Mouse (Mus musculus) embryonic fibroblast, embryonic 13.5 days (primary cell): ENCODE measurements at regions not wholly inside any gene's neighbourhood (a gene's known extent, or its start where the extent isn't known, plus 50 kb on each side); places are given as distances from the start of the nearest gene placed in this dataset.
A peak's percentile ranks its signal among the peaks of the same experiment; 100 is the strongest.

Source experiments
- H3K27ac ChIP-seq: 2 replicates; pipeline ENCODE4 v1.5.1; 2012; ENCODE audit warnings: low read length, control low read depth, inconsistent platforms; ENCODE audit not compliant: insufficient read depth
- H3K4me1 ChIP-seq: 2 replicates; pipeline ENCODE4 v1.6.1; 2011; ENCODE audit warnings: low read length; ENCODE audit not compliant: control insufficient read depth, insufficient read depth
- H3K4me3 ChIP-seq: 2 replicates; pipeline ENCODE4 v1.5.1; 2011; ENCODE audit warnings: mild to moderate bottlenecking, control low read depth, low read length; ENCODE audit not compliant: insufficient read depth
- CTCF ChIP-seq: IDR thresholded peaks from 2 replicates; pipeline ENCODE4 v1.5.1; 2011; ENCODE audit warnings: mild to moderate bottlenecking, control low read depth, low read length, moderate library complexity, borderline replicate concordance; ENCODE audit not compliant: insufficient read depth
- POLR2A ChIP-seq: IDR thresholded peaks from 2 replicates; pipeline ENCODE4 v1.6.1; 2011; ENCODE audit warnings: low read depth, mild to moderate bottlenecking, control low read depth, low read length, moderate library complexity

DNA sequence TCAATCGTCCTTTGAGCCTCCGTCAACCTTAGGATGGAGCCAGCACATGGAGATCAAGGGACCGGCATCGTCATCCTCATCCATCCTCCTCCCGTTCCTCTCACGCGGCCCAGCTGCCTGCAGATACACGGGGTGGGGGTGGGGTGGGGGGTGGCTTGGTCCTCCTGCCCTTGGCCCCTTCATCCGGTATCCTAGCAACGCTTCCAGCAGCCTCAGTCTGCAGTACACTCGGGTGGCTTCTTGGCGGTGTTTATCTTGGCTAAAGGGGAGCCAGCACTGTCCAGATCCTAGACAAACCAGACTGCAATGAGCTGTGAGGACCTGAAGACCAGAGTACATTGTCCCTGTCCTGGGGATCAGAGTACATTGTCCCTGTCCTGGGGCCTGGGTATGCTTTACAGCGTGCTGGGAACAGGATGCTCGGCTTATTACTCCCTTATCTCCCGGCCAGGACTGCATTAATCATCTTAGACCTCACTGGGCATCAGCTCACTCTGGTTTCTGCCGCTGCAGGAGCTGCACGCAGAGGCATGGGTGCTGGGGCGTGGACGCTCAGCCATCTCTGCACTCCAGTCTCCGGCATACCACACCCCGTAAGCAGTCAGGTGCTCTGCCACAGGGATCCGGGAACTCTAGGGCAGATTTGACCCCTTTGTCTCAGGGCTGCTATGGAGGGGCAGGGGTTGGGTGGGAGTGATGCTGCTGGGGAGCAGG lies 219.7 kb upstream of the Kcnab2 start:
- Histone ChIP-seq H3K4me3 (no peak overlapping the region), H3K27ac (no peak overlapping the region), H3K4me1 (no peaks in the 10 kb centered on the region)
- TF ChIP-seq POLR2A (no peak), CTCF (no peak)

DNA sequence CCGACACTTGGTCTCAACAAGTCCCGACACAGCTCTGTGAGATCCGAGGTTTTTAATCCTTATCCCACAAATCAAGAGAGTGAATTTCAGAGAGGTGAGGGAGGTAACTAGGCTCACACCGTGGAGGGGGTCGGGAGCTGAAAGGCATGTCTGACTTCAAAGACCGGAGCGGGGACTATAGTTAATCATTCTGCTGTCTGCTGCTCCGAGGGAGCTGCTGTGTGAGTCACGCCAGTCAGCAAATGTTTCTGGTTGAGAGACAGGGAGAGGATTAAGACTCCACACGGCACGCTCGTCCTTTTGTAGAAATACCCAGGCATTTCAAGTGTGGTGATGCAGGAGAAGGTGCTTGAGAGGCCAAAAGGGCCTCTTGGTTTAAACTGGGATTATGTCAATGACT lies 214.1 kb upstream of the Kcnab2 start:
- Histone ChIP-seq H3K27ac (no peak overlapping the region), H3K4me3 (no peak overlapping the region), H3K4me1 (no peaks in the 10 kb centered on the region)
- TF ChIP-seq CTCF: no peak

DNA sequence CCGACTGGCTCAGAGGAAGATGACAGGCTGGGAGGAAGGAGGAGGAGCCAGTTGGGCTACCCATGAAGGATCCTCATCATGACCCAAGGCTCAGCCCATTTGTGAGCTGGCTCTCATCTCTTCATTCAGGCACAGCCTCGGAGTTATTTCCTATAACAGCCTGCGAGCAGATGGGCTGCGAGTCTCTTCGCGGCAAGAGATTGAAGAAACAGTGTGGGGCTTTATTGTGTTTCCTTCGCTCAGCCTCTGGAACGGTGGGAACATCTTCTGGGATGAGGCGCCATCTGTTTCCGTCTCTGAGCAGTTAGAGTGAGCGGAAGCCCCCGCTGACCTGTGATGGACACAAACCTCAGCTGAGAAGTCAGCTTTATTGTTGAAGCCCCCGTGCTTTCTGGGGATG lies 213.6 kb upstream of the Kcnab2 start:
- no peaks in the 10 kb centered on the region for H3K4me1 ChIP-seq
- no peak overlapping the region for H3K4me3 ChIP-seq

DNA sequence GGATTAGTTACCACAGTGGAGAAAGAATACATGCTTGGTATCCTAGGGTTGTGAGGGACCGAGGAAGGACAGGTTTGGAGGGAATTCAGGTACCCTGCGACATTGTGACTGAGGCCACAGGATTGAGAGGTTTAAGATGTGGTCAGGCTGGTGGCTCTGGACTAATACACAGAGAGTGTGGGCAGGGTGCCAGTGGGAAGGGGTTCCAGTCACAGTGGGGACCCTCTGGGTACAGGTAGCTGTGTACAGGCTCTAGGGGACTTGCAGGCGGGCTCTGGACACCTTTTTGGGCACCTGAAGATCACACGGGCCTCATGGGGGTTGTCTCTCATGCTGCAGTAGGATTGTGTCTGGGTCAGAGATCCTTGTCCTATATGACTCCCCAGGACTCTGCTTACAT lies 213.1 kb upstream of the Kcnab2 start:
- Histone ChIP-seq H3K4me3 (no peak overlapping the region), H3K27ac (no peak overlapping the region), H3K4me1 (no peaks in the 10 kb centered on the region)
- TF ChIP-seq POLR2A (no peak), CTCF (no peak)

More for the DNA sequence above, 213.6 kb upstream of the Kcnab2 start:
- no peak for TF ChIP-seq CTCF
- no peak for TF ChIP-seq POLR2A
- H3K27ac ChIP-seq: no peak overlapping the region

DNA sequence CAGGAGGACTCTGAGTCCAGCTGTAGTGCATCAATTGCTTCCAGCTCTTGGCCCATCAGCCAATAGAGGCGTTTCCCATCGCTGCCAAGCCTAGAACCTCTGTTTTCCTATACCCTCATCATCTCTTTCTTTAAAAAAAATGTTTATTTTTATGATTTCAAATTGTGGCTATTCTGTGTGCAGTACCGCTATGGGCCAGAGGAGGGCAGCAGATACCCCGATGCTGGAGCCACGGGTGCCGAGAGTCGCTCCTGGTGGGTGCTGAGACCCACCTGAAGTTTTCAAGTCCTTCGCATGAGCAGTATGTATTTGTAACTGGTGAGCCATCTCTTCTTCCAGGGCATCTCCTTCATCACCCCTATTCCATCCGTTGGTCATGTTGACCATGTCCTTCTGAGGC lies 212.2 kb upstream of the Kcnab2 start:
- Histone ChIP-seq H3K4me1 (no peaks in the 10 kb centered on the region), H3K4me3 (no peak overlapping the region), H3K27ac (no peak overlapping the region)
- TF ChIP-seq CTCF (no peak), POLR2A (no peak)

DNA sequence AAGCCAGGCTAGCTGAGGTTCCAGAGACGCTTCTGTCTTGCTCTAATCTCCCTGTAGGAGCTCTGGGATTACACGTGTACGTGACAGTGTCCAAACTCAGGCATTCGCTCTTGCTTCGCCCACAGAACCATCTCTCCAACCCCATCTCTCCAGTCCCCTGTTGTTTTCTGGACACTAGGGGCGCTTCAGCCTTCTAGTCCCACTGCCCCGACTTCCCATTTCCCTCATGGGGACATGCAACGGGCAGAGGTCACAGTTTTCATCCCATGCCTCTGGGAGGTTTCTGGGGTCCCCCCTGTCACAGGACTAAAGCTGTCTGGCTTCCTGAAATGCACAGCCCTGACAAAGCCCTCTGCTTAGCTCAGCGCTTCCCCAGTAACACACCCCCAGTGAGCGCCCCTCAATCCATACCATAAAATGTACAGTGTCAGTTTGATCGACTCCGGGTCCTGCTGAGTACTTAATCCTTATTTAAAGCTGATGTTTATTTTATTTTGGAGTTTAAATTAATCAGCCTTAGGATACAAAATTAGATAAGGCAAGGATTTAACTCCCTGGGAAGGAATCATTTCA lies 208.9 kb upstream of the Kcnab2 start:
- Histone ChIP-seq H3K4me3 (no peak overlapping the region), H3K27ac (no peak overlapping the region), H3K4me1 (no peaks in the 10 kb centered on the region)
- TF ChIP-seq CTCF (no peak), POLR2A (no peak)

DNA sequence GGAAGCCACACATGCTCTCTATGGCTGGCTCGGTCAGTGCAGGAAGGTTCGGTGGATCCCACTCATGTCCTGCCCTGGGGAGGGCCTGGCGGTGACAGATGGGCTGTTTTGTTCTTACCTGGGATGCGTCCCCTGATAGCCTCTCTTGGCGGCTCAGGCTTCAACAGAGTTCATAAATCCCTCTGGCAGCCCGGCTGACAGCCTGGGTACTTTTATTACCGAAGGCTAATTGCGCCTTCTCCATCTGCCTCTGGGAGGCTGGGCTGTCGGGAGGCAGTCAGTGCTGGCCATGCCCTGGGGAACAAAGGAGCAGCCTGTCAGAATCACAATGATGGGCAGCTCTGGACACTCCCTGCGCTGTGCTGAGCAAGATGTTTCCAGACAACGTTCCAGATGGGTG lies 196.5 kb upstream of the Kcnab2 start:
- no peak overlapping the region for H3K27ac ChIP-seq
- H3K4me3 ChIP-seq: no peak overlapping the region
- H3K4me1 ChIP-seq: no peaks in the 10 kb centered on the region
- TF ChIP-seq CTCF: no peak
- TF ChIP-seq POLR2A: no peak

DNA sequence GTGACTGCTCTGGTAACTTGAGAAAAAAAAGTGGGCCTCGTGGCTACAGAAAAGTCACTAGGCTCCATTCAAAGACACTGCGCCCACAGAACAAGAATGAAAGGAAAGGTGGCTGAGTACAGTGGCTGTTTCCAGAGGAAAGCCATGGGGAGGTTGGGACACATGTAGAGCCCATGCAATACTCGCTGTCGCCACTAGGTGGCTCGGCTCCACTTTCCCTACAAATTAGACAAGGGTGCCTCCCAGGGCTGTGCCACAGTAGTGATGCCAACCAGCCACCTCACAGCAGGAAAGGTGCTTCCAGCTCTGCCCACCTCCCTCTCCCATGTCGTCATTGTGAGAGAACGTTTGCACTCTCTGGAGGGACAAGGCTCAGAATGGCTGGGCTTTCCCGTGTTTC lies 185.8 kb upstream of the Kcnab2 start:
- no peak overlapping the region for H3K27ac ChIP-seq
- H3K4me1 ChIP-seq: no peaks in the 10 kb centered on the region
- TF ChIP-seq POLR2A (no peak), CTCF (peak; percentile 9; the same call in 1 of the 2 replicates)
- H3K4me3 ChIP-seq: no peak overlapping the region

DNA sequence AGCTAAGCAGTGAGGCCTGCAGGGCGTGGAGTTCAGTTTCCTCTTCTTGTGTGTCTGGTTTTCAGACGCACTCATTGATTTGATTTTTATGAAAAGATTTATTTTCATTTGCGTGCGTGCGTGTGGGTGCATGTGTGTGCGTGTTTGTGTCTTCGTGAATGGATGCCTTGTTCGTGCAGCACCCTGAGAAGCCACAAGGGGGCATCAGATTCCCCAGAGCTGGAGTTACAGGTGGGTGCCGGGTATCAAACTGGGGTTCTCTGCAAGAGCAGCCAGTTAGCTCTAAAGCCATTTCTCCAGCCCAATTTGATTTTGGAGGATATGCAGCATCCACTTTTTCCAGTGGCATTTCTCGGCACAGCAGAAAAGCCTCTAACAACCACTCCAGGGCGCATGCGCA lies 185.4 kb upstream of the Kcnab2 start:
- Histone ChIP-seq H3K4me3 (no peak overlapping the region), H3K27ac (no peak overlapping the region), H3K4me1 (no peaks in the 10 kb centered on the region)
- TF ChIP-seq POLR2A (no peak), CTCF (no peak)

DNA sequence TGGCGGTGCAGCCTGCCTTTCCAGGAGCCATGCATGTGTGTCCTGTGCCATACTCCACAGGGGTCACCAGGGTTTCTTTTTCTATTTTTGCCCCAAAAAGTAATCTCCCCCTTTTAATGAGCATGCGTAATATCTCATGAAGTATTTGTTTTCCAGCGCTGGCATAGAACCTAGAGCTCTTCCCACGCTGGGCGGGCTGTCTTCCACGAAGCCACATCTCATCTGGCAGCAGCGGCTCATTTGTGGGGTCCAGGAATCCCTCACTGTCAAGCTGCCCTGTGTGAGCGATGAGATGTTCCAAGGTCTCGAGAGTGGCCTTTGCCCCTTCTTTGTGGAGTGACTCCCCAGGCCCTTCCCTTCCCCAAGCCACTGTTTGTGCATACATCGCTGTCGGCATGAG lies 184.8 kb upstream of the Kcnab2 start:
- H3K4me1 ChIP-seq: no peaks in the 10 kb centered on the region
- H3K4me3 ChIP-seq: no peak overlapping the region
- no peak overlapping the region for H3K27ac ChIP-seq
- TF ChIP-seq CTCF: no peak
- no peak for TF ChIP-seq POLR2A
